Mouse (Mus musculus) ES-E14 (cell line): Measurements from ENCODE around the gene Ggcx. TPM values are rescaled to one million over a fixed set of nuclear protein-coding genes. Genes with fewer than 3 reads are reported as not detected.
"Not testable (repeated sequence)": the region's sequence is repeated elsewhere in the genome, so short reads cannot be mapped to it uniquely, and the experiment has no call there.

Experiments used
- DNase-seq: peaks from one replicate; pipeline ENCODE4 v3.0.0-alpha.2; 2013; ENCODE audit warnings: low read depth, low spot score
- H3K27ac ChIP-seq: 2 replicates; pipeline ENCODE4 v1.5.1; 2012; ENCODE audit warnings: low read depth, mild to moderate bottlenecking, low read length, moderate library complexity, mixed read lengths; ENCODE audit not compliant: poor library complexity, insufficient read depth, severe bottlenecking
- H3K36me3 ChIP-seq: 2 replicates; pipeline ENCODE4 v1.6.1; 2012; ENCODE audit warnings: mild to moderate bottlenecking, low read length, moderate library complexity, mixed read lengths; ENCODE audit not compliant: control insufficient read depth, poor library complexity, insufficient read depth, severe bottlenecking
- H3K4me1 ChIP-seq, 2 experiments: fragments of 150-350 bp in 1 of 2; sonication (generic) in 1 of 2; 2 replicates each; pipeline ENCODE4 v1.6.1; 2012; ENCODE audit warnings: low read length in 2 of 2, mild to moderate bottlenecking in 1 of 2, mixed read lengths in 1 of 2; ENCODE audit not compliant: control insufficient read depth in 2 of 2, insufficient read depth in 2 of 2, poor library complexity in 1 of 2
- H3K4me3 ChIP-seq, 2 experiments: fragments of 150-350 bp in 1 of 2; sonication (generic) in 1 of 2; 2 replicates each; pipeline ENCODE4 v1.5.1; 2012; ENCODE audit warnings: low read length in 2 of 2, low read depth in 1 of 2, mild to moderate bottlenecking in 1 of 2, mixed read lengths in 1 of 2; ENCODE audit not compliant: insufficient read depth in 1 of 2, poor library complexity in 1 of 2, severe bottlenecking in 1 of 2
- H3K9ac ChIP-seq: 2 replicates; pipeline ENCODE4 v1.6.1; 2012; ENCODE audit warnings: low read depth, mild to moderate bottlenecking, low read length, mixed read lengths; ENCODE audit not compliant: poor library complexity, insufficient read depth, severe bottlenecking
- H3K9me3 ChIP-seq: fragments of 150-350 bp; sonication (generic); 2 replicates; pipeline ENCODE4 v1.6.1; 2012; ENCODE audit warnings: low read depth, mild to moderate bottlenecking, low read length; ENCODE audit not compliant: control insufficient read depth, insufficient read depth
- CHD2 ChIP-seq: IDR thresholded peaks from 2 replicates; pipeline ENCODE4 v1.6.1; 2014; ENCODE audit warnings: mild to moderate bottlenecking, low read depth, low read length, inconsistent platforms
- HCFC1 ChIP-seq: IDR thresholded peaks from 2 replicates; pipeline ENCODE4 v1.6.1; 2012; ENCODE audit warnings: low read length, inconsistent platforms, borderline replicate concordance; ENCODE audit not compliant: insufficient read depth
- MAFK ChIP-seq: IDR thresholded peaks from 2 replicates; pipeline ENCODE4 v1.6.1; 2014; ENCODE audit warnings: mild to moderate bottlenecking, low read depth, low read length, inconsistent platforms; ENCODE audit not compliant: insufficient read depth
- ZC3H11A ChIP-seq: IDR thresholded peaks from 2 replicates; pipeline ENCODE4 v1.6.1; 2012; ENCODE audit warnings: low read depth, mild to moderate bottlenecking, inconsistent platforms, low read length, borderline replicate concordance
- ZNF384 ChIP-seq: IDR thresholded peaks from 2 replicates; pipeline ENCODE4 v1.6.1; 2012; ENCODE audit warnings: low read depth, low read length, inconsistent platforms
- in situ Hi-C, 2 experiments: fragments of 600-800 bp; cut with MboI; formaldehyde crosslinking; loops; one replicate each; pipeline ENCODE4 v1.15.1; 2025; ENCODE audit warnings: low sequenced_read_pairs in 2 of 2, inconsistent platforms in 1 of 2; ENCODE audit not compliant: unreplicated experiment in 2 of 2
- total RNA-seq: library from RNA; depleted of rRNA; stranded (reverse); fragments of 300-350 nt; gene quantifications from 2 replicates; pipeline ENCODE4 v1.2.3, GENCODE M21; 2012

Ggcx gene
- total RNA-seq, 1 experiment, result 22.6 TPM

GRCm38 (mm10) chr6:72456567-72456966, 42.5 kb downstream of the Ggcx start:
- DNase-seq, result no peak
- Histone ChIP-seq H3K4me3 (no peak overlapping the region), H3K27ac (no peak overlapping the region), H3K9me3 (no peaks in the 10 kb centered on the region), H3K9ac (no peak overlapping the region), H3K36me3 (no peaks in the 10 kb centered on the region), H3K4me1 (peaks cover 2 to 9% of the 10 kb centered on the region in 2 experiments; a peak in 2 of 4 replicates)
- no peak for TF ChIP-seq HCFC1
- TF ChIP-seq ZC3H11A, result no peak
- TF ChIP-seq ZNF384, result no peak
- TF ChIP-seq MAFK, result no peak
- TF ChIP-seq CHD2, result no peak
- in situ Hi-C loops, result no loop called here

DNA sequence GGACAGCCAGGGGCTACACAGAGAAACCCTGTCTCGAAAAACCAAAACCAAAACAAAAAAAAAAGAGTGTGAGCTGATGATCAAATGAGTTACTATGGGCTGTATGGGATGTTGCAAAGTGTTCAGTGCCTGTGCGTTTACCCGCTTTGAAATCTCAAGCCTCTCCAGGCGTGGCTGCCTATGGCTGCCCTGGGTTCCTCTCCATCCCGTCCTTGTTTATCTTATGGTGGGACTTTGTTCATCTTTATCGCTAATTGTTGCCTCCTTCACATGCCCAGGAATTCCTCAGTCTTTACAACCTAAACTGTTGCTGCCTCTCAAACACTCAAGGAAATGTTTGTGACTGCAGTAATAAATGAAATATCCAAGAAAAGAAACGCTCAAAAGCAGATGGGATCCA, 44.3 kb downstream of the Ggcx start:
- no peak for DNase-seq
- peaks cover 0 to 2% of the 10 kb centered on the region in 2 experiments; a peak in 1 of 4 replicates for H3K4me1 ChIP-seq
- in situ Hi-C loops, result no loop called here
- no peaks in the 10 kb centered on the region for H3K9me3 ChIP-seq
- TF ChIP-seq CHD2 (no peak), HCFC1 (no peak), MAFK (no peak), ZNF384 (no peak), ZC3H11A (no peak)
- no peak overlapping the region for H3K4me3 ChIP-seq
- H3K36me3 ChIP-seq, result no peaks in the 10 kb centered on the region
- no peak overlapping the region for H3K27ac ChIP-seq
- no peak overlapping the region for H3K9ac ChIP-seq

DNA sequence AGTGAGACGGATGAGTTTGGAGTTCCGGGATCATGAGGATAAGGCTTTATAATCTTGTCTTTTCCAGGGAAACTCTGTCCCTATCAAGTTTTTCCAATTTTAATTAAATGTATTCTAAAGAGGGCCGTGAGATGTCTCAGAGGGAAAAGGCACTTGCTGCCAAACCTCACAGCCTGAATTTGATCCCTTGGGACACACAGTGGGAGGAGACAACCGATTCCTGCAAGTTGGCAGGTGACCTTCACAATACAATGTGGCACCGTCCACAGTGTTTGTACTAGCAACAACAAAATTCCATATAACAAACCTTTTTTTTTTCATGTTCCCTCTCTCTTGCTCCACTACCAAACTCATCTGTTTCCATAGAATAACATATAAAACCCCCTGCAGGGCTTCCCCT, 44.8 kb downstream of the Ggcx start:
- no peak for TF ChIP-seq ZC3H11A
- no peak for TF ChIP-seq CHD2
- TF ChIP-seq HCFC1, result no peak
- TF ChIP-seq ZNF384, result no peak
- no peak for TF ChIP-seq MAFK
- H3K4me3 ChIP-seq, result no peak overlapping the region

DNA sequence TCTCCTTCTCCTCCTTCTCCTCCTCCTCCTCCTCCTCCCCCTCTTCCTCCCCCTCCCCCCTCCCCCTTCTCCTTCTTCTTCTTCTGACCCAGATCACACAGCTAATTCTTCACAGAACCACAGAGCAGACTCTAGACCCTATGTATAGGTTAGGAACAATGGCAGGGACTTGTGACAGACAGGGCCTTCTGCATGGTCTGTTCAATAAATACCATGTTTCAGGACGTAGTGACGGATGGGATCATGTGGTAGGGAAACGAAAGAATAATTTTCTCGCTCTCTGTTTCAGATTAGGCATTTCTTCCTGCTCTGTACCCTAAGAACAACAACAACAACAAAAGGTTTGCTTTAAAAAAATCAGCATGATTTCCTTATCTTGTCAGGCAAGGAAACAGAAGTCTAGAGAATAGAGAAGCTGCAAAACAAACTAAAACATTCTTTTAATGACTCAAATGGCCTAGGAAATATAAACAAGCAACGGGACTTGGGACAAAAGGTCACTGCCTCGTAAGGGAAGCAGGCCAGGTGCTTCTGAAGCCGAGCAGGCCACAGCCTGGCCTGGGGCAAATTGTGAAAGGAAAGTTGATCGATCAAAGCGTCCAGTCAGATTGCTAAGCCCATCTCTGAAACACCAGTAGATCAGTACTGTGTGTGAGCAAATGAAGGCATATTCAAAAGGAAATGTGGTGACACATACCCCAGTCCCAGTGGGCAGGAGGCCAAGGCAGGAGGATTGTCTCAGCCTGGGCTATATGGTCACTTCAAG, 46.1 kb downstream of the Ggcx start:
- no peak for TF ChIP-seq CHD2
- no peak for TF ChIP-seq ZC3H11A
- TF ChIP-seq ZNF384, result no peak
- no peak for TF ChIP-seq MAFK
- no peak for TF ChIP-seq HCFC1
- Histone ChIP-seq H3K4me1 (peaks cover 0 to 2% of the 10 kb centered on the region in 2 experiments; a peak in 1 of 4 replicates), H3K27ac (no peak overlapping the region), H3K9ac (no peak overlapping the region), H3K4me3 (no peak overlapping the region), H3K9me3 (no peaks in the 10 kb centered on the region), H3K36me3 (no peaks in the 10 kb centered on the region)
- in situ Hi-C loops, result no loop called here
- no peak for DNase-seq

More for the DNA sequence above, 44.8 kb downstream of the Ggcx start:
- Histone ChIP-seq H3K36me3 (no peaks in the 10 kb centered on the region), H3K4me1 (peaks cover 0 to 2% of the 10 kb centered on the region in 2 experiments; a peak in 1 of 4 replicates), H3K9me3 (no peaks in the 10 kb centered on the region), H3K9ac (no peak overlapping the region), H3K27ac (no peak overlapping the region)
- no peak for DNase-seq
- in situ Hi-C loops, result no loop called here

DNA sequence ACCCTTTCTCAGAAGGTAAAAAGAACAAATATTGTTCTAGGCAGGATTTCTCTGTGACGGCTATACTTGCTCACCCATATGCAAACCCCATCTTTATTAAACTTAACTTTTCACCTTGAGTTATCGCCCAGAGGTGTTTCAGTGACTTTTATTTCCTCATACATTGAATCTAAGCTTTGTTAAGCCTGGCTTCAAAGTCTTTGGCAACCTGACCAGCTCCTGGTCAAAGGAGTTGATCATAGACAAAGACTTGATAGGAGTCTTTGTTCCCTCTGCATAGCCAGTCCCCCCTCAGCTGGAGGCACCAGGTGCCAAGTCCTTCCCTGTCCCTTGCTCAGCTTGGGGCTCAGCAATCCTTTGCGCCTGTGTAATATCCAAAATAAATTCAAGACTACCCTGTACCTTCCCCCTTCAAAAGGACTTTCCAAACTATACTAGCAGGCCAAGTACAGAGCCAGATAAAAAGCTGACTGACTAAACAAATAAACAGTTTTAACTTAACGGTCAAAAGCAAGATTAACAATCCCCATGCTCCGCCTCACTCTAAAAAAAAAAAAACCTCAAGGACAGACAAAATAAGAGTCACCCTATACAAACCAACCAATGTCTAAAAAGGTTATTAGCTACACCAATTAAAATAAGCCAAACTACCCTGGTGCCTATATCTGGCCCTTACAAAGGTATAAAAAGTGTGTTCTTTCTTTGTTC, 48.6 kb downstream of the Ggcx start:
- H3K9me3 ChIP-seq, H3K36me3 ChIP-seq, DNase-seq, H3K27ac ChIP-seq, H3K4me3 ChIP-seq, in situ Hi-C loops, H3K4me1 ChIP-seq, H3K9ac ChIP-seq: not testable (repeated sequence)
